Mouse (Mus musculus): ENCODE results near the gene Tex2. TPM values are rescaled to one million over a fixed set of nuclear protein-coding genes. Genes with fewer than 3 reads are reported as not detected.
A peak's percentile ranks its signal among the peaks of the same experiment; 100 is the strongest.
"Not testable (repeated sequence)": the region's sequence is repeated elsewhere in the genome, so short reads cannot be mapped to it uniquely, and the experiment has no call there.

Tex2 gene
- polyA plus RNA-seq (2012; ENCODE audit: insufficient read depth, insufficient read length, missing spikeins), result 32.8 and 33.5 TPM in 2 replicates

GRCm38 (mm10) chr11:106612961-106613637 lies at the start of gene Tex2:
Gene Tex2, minus strand, starts transcription at chr11:106613423.
- Histone ChIP-seq H3K27ac (replicated peaks; ENCODE audit: low read depth, low read length) (peak within 1 kb of the TSS; percentile 74), H3K4me1 (ENCODE audit: control insufficient read depth, insufficient read depth, insufficient read length, low read length) (peaks cover 4% of the 10 kb centered on the region; the same call in 1 of the 2 replicates), H3K4me3 (ENCODE audit: insufficient read depth, low read depth, low read length) (peak within 1 kb of the TSS; percentile 96)

DNA sequence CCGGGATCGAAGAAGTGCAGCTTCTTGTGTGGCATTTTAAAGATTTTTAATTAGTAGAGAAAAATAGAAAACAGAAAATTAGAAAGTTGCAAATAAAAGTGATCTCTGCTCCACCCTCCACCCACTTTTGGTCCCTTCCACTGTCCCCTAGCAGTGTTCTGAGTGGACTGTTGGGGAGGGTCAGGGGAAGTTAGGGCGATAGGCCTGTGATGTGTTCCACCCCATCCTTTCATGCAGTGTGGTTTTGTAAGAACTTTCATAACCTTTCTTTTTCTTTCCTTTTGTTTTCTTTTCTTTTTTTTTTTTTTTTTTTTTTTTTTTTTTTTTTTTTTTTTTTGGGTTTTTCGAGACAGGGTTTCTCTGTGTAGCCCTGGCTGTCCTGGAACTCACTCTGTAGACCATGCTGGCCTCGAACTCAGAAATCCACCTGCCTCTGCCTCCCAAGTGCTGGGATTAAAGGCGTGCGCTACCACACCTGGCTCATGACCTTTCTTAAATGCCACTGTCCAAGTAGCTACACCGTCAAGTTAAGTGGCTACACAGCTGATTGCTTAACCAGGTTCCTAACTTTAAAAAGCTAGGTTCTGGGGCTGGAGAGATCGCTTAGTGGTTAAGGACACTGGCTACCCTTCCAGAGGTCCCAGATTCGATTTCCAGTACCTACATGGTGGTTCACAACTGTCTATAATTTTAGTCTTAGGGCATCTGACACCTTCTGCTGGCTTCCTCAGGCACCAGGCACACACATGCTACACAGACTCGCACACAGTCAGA lies 49.6 kb upstream of the Tex2 start:
- Histone ChIP-seq H3K4me3 (ENCODE audit: insufficient read depth, low read depth, low read length) (no peak overlapping the region), H3K27ac (replicated peaks; ENCODE audit: low read depth, low read length) (peak overlapping the region; percentile 72), H3K4me1 (ENCODE audit: control insufficient read depth, insufficient read depth, insufficient read length, low read length) (peaks cover 43% of the 10 kb centered on the region)

GRCm38 (mm10) chr11:106660453-106661081 lies 47.3 kb upstream of the Tex2 start:
- Histone ChIP-seq H3K4me3 (ENCODE audit: insufficient read depth, low read depth, low read length) (no peak overlapping the region), H3K27ac (replicated peaks; ENCODE audit: low read depth, low read length) (peak overlapping the region; percentile 96), H3K4me1 (ENCODE audit: control insufficient read depth, insufficient read depth, insufficient read length, low read length) (peaks cover 37% of the 10 kb centered on the region)

- H3K4me3 ChIP-seq (ENCODE audit: insufficient read depth, low read depth, low read length), result no peak overlapping the region
- H3K4me1 ChIP-seq (ENCODE audit: control insufficient read depth, insufficient read depth, insufficient read length, low read length), result peaks cover 35% of the 10 kb centered on the region
- H3K27ac ChIP-seq (replicated peaks; ENCODE audit: low read depth, low read length), result peak overlapping the region; percentile 99
Observed at GRCm38 (mm10) chr11:106659598-106660295, 46.5 kb upstream of the Tex2 start.

DNA sequence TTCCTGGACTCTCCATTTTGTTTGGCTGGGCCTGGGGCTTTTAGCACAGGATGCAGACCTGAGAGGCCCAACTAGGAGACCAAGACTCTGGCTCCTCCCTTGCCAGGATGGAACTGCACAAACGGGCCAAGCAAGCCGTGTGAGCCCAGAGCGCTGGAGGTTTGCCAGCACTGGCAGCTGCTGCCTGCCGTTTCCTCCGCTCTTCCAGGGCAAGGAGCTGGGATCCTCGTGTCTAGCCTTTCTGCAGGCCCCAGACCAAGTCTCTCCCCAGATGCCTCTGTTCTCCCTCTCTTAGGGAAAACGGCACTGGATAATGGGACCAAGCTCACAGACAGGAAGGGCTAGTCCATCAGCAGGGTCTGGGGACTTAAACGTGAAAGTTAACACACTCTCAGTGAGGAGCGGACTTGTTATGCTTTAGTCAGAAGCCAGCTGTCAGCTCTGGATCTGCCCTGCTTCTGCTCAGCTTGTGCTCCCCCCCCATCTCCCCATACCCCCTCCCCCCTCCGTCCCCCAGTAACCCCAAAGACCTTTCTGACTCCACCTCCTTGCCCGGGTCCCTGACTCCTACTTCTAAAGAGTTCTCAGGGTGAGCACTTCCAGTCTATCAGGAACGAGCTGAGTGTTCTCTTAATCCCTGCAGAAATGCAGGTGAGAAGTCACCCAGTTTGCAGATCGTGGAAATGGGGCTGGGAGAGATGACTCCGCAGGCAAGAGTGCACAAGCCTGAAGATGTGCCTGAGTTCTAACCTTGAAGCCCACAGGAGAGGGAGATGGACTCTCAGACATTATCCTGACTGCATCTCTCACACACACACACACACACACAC lies 45.0 kb upstream of the Tex2 start:
- Histone ChIP-seq H3K4me1 (ENCODE audit: control insufficient read depth, insufficient read depth, insufficient read length, low read length) (peaks cover 30% of the 10 kb centered on the region), H3K27ac (replicated peaks; ENCODE audit: low read depth, low read length) (peak overlapping the region; percentile 99), H3K4me3 (ENCODE audit: insufficient read depth, low read depth, low read length) (no peak overlapping the region)

DNA sequence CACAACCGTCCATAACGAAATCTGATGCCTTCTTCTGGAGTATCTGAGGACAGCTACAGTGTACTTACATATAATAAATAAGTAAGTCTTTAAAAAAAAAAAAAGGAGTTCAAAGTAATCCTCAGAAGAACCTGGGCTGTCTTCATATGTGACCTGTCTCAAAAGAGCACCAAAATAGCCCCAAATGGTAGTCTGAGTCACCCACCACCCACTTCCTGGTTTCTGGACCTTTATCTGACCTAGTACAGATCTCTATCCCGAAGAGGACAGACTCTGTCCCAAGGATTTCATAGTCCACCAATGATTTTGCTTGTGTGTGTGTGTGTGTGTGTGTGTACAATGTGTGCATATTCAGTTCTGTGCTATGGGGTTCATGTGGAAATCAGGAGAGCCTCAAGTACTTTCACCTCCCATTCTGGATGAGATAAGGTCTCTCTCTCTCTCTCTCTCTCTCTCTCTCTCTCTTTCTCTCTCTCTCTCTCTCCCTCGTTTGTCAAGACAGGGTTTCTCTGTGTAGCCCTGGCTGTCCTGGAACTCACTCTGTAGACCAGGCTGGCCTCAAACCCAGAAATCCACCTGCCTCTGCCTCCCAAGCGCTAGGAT lies 43.8 kb upstream of the Tex2 start:
- Histone ChIP-seq H3K4me1 (ENCODE audit: control insufficient read depth, insufficient read depth, insufficient read length, low read length) (peaks cover 30% of the 10 kb centered on the region), H3K27ac (replicated peaks; ENCODE audit: low read depth, low read length) (peak overlapping the region; percentile 64)
- not testable (repeated sequence) for H3K4me3 ChIP-seq (ENCODE audit: insufficient read depth, low read depth, low read length)

DNA sequence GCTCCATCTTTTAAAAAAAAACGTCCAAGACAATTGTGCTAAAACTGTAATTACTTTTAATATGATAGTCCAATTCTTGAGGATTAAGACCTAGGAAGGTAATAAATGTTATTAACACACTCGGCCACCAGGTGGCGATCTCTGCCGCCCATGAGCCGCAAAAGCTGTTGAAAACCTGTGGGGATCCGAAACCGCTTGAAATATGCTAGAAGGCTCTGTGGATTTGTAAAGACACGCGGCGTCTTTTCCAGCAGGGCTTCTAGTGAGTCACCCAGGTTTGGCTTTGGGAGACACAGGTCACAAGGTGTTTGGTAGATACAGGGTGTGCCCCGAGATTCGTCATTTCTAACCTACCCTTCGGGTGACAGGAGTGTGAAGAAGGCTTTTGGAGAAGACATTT lies 35.1 kb upstream of the Tex2 start:
- no peak overlapping the region for H3K4me3 ChIP-seq (ENCODE audit: insufficient read depth, low read depth, low read length)
- H3K27ac ChIP-seq (replicated peaks; ENCODE audit: low read depth, low read length), result peak overlapping the region; percentile 17; the same call in 1 of the 2 replicates
- H3K4me1 ChIP-seq (ENCODE audit: control insufficient read depth, insufficient read depth, insufficient read length, low read length), result no peaks in the 10 kb centered on the region

DNA sequence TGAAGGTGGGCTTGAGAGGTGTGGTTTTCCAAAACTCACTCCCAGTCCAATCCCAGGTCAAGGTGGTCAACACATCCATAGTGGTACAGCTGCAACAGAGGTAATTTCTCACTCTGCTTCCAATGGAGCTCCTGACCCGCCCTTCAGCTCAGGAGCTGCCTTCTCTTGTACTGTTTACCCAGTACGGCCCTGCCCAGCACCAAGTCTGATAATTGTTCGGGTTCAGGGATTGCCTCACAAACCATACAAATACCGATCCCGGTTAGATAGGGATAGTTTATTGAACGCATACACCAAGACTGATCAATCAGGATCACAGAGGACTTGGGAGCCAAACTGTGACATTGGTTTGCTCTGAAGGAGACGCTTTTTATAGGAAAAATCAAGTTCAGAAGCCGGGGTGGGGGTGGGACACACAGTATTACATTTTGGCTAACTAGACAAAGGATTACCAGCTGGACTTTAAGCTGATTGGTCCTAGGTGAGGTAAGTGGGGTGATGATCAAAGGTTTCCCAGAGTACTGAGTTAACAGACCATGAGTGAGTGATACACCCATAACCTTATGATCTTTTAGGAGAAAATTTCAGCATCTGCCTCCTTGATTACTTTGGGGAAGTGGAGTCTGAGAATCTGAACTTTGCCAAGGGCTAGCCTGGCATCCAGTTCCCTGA lies 29.9 kb upstream of the Tex2 start:
- Histone ChIP-seq H3K27ac (replicated peaks; ENCODE audit: low read depth, low read length) (no peak overlapping the region), H3K4me3 (ENCODE audit: insufficient read depth, low read depth, low read length) (no peak overlapping the region), H3K4me1 (ENCODE audit: control insufficient read depth, insufficient read depth, insufficient read length, low read length) (no peaks in the 10 kb centered on the region)

GRCm38 (mm10) chr11:106641580-106641979 lies 28.4 kb upstream of the Tex2 start:
- no peak overlapping the region for H3K27ac ChIP-seq (replicated peaks; ENCODE audit: low read depth, low read length)
- H3K4me1 ChIP-seq (ENCODE audit: control insufficient read depth, insufficient read depth, insufficient read length, low read length), result no peaks in the 10 kb centered on the region
- H3K4me3 ChIP-seq (ENCODE audit: insufficient read depth, low read depth, low read length), result no peak overlapping the region

- no peak overlapping the region for H3K27ac ChIP-seq (replicated peaks; ENCODE audit: low read depth, low read length)
Observed at GRCm38 (mm10) chr11:106640059-106640458, 26.8 kb upstream of the Tex2 start.

GRCm38 (mm10) chr11:106639356-106639692 lies 26.1 kb upstream of the Tex2 start:
- Histone ChIP-seq H3K4me3 (ENCODE audit: insufficient read depth, low read depth, low read length) (no peak overlapping the region), H3K4me1 (ENCODE audit: control insufficient read depth, insufficient read depth, insufficient read length, low read length) (no peaks in the 10 kb centered on the region), H3K27ac (replicated peaks; ENCODE audit: low read depth, low read length) (no peak overlapping the region)

More at GRCm38 (mm10) chr11:106640059-106640458, 26.8 kb upstream of the Tex2 start:
- Histone ChIP-seq H3K4me3 (ENCODE audit: insufficient read depth, low read depth, low read length) (no peak overlapping the region), H3K4me1 (ENCODE audit: control insufficient read depth, insufficient read depth, insufficient read length, low read length) (no peaks in the 10 kb centered on the region)

- no peaks in the 10 kb centered on the region for H3K4me1 ChIP-seq (ENCODE audit: control insufficient read depth, insufficient read depth, insufficient read length, low read length)
- H3K4me3 ChIP-seq (ENCODE audit: insufficient read depth, low read depth, low read length), result no peak overlapping the region
- H3K27ac ChIP-seq (replicated peaks; ENCODE audit: low read depth, low read length), result no peak overlapping the region
Observed at GRCm38 (mm10) chr11:106638551-106639355, 25.5 kb upstream of the Tex2 start.

GRCm38 (mm10) chr11:106637754-106638153 lies 24.5 kb upstream of the Tex2 start:
- Histone ChIP-seq H3K4me3 (ENCODE audit: insufficient read depth, low read depth, low read length) (no peak overlapping the region), H3K27ac (replicated peaks; ENCODE audit: low read depth, low read length) (no peak overlapping the region), H3K4me1 (ENCODE audit: control insufficient read depth, insufficient read depth, insufficient read length, low read length) (no peaks in the 10 kb centered on the region)
